Mouse (Mus musculus) C2C12 (cell line): ENCODE results near the gene Arhgap19.

Experiments used
- CEBPB ChIP-seq: IDR thresholded peaks from one replicate; pipeline ENCODE4 v1.6.1; 2011; ENCODE audit warnings: low read depth, mild to moderate bottlenecking, control low read depth, moderate library complexity
- CTCF ChIP-seq: IDR thresholded peaks from one replicate; pipeline ENCODE4 v1.5.1; 2011; ENCODE audit not compliant: control insufficient read depth, insufficient read depth, insufficient read length
- FOSL1 ChIP-seq: IDR thresholded peaks from one replicate; pipeline ENCODE4 v1.8.0; 2011; ENCODE audit warnings: mild to moderate bottlenecking, low read length; ENCODE audit not compliant: poor library complexity, insufficient read depth, severe bottlenecking
- MAX ChIP-seq: IDR thresholded peaks from one replicate; pipeline ENCODE4 v1.6.1; 2011; ENCODE audit warnings: mild to moderate bottlenecking, control low read depth
- MYOD1 ChIP-seq: IDR thresholded peaks from one replicate; pipeline ENCODE4 v1.6.1; 2011; ENCODE audit warnings: low read depth; ENCODE audit not compliant: control insufficient read depth, insufficient read length
- MYOG ChIP-seq: IDR thresholded peaks from one replicate; pipeline ENCODE4 v1.6.1; 2011; ENCODE audit not compliant: control insufficient read depth, insufficient read length; ENCODE audit errors: extremely low read depth
- USF1 ChIP-seq: IDR thresholded peaks from one replicate; pipeline ENCODE4 v1.6.1; 2011; ENCODE audit warnings: low read depth, mild to moderate bottlenecking, control low read depth, moderate library complexity

DNA sequence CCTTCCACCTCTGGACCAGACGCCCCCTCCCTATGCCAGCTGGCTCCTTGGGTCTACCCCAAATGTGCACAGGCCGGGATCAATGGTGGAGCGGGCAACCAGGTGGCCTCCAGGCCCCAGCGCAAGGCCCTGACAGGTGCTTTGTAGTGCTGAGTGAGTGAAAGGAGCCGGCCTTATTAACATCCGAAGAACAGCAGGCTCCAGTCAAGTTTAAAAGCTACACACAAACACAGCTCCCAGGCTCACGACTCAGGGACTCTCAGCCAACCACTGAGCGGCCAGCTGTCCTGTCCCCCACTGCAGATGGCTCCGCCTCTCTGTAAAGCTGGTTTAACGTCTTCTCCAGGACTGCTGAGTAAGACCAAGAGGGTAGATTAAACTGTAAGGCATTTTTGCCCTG lies 67.2 kb downstream of the Arhgap19 start:
- TF ChIP-seq CTCF: no peak
- no peak for TF ChIP-seq FOSL1
- no peak for TF ChIP-seq USF1
- TF ChIP-seq CEBPB: no peak
- no peak for TF ChIP-seq MYOD1
- no peak for TF ChIP-seq MAX
- TF ChIP-seq MYOG: no peak
